Mouse (Mus musculus): ENCODE results near the gene Mymx. TPM values are rescaled to one million over a fixed set of nuclear protein-coding genes. Genes with fewer than 3 reads are reported as not detected.

Gene Mymx
- polyA plus RNA-seq, 2 experiments from 2014 or later = not detected

Other genes with a start within 250 kb of the Mymx start
- 10 to 100 TPM; 61.5 to 69.5 TPM for gene Cdc5l, start 168.4 kb downstream of the Mymx start, polyA plus RNA-seq (2017; shearing (Covaris generic))
- gene Spats1, start 126.7 kb downstream of the Mymx start, polyA plus RNA-seq (2017; shearing (Covaris generic)) = under 1 TPM; 0.43 to 0.74 TPM
- gene Aars2, start 95.3 kb downstream of the Mymx start, polyA plus RNA-seq (2017; shearing (Covaris generic)) = 1 to 10 TPM; 2.1 to 3.4 TPM
- not detected for gene Tcte1, start 78.7 kb downstream of the Mymx start, polyA plus RNA-seq (2017; shearing (Covaris generic))
- not detected for gene Tmem151b, start 52.4 kb downstream of the Mymx start, polyA plus RNA-seq (2017; shearing (Covaris generic))
- gene Nfkbie, start 46.4 kb downstream of the Mymx start, polyA plus RNA-seq (2017; shearing (Covaris generic)) = 10 to 100 TPM; 28.3 to 50.2 TPM
- gene Slc35b2, start 38.2 kb downstream of the Mymx start, polyA plus RNA-seq (2017; shearing (Covaris generic)) = 10 to 100 TPM; 27.7 to 33.8 TPM
- gene Hsp90ab1, start 28.8 kb downstream of the Mymx start, polyA plus RNA-seq (2017; shearing (Covaris generic)) = 100 to 1,000 TPM; 836 to 982 TPM
- 10 to 100 TPM; 82.3 to 85.3 TPM for gene Slc29a1, start 2.5 kb downstream of the Mymx start, polyA plus RNA-seq (2017; shearing (Covaris generic))
- gene Capn11, start 57.2 kb upstream of the Mymx start, polyA plus RNA-seq (2017; shearing (Covaris generic)) = under 1 TPM in 1 of 2 experiments, not detected in 1; 0.33 TPM
- 10 to 100 TPM; 73.4 to 90.9 TPM for gene Mrpl14, start 84.2 kb upstream of the Mymx start, polyA plus RNA-seq (2017; shearing (Covaris generic))
- 1 to 10 TPM; 2.7 to 3.6 TPM for gene Tmem63b, start 84.8 kb upstream of the Mymx start, polyA plus RNA-seq (2017; shearing (Covaris generic))
- gene 1600014C23Rik, start 131.7 kb upstream of the Mymx start, polyA plus RNA-seq (2017; shearing (Covaris generic)) = not detected

Data from activated CD4-positive, CD25-positive, alpha-beta regulatory T cell, adult 4 months (primary cell).